Mouse (Mus musculus) erythroblast, embryonic 14.5 days (primary cell): ENCODE results near the gene Anks1b.

ENCODE experiments used
- GATA1 ChIP-seq: IDR thresholded peaks from 2 replicates; pipeline ENCODE4 v1.6.1; 2012; ENCODE audit warnings: low read length, inconsistent platforms, mixed read lengths
- TAL1 ChIP-seq: IDR thresholded peaks from 3 replicates; pipeline ENCODE4 v1.6.1; 2012; ENCODE audit warnings: low read length, inconsistent platforms, mixed read lengths

- TF ChIP-seq GATA1 (no peak), TAL1 (no peak)
Observed at GRCm38 (mm10) chr10:90704602-90705001, 831.3 kb downstream of the Anks1b start.
